Mouse (Mus musculus): ENCODE measurements at regions not wholly inside any gene's neighbourhood (a gene's known extent, or its start where the extent isn't known, plus 50 kb on each side); places are given as distances from the start of the nearest gene placed in this dataset.

DNA sequence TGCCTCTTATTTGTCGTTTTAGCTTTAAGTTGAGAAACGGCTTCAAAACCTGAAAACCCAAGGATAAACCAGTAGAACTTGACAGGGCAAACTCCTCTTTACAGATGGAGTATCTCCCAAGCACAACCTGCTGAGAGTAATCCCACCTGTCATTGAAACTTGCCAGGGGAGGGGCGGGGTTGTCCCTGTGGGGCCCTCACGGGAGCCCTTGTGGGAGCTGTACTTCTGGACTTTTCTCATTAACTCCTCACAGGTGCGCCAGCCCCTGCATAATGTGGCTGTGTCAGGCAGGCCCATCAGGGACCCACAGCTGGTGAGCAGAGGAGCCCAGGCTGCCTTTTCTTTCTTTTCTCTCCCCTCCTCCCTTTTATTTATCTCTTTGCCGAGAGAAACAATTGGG is 203.9 kb upstream of the Hes1 start:
- ChIA-PET CTCF (interaction anchor here in 1 of 4 experiments (1.3 kb wide), 1 partner anchor 11 kb away, joined by 4 read pairs; no protein-coding TSS in a partner anchor), POLR2A (interaction anchor here in 2 of 4 experiments (0.8 to 1.8 kb wide), 3 partner anchors 11 to 206 kb away, joined by 3 to 4 read pairs (median 3); no protein-coding TSS in a partner anchor)

DNA sequence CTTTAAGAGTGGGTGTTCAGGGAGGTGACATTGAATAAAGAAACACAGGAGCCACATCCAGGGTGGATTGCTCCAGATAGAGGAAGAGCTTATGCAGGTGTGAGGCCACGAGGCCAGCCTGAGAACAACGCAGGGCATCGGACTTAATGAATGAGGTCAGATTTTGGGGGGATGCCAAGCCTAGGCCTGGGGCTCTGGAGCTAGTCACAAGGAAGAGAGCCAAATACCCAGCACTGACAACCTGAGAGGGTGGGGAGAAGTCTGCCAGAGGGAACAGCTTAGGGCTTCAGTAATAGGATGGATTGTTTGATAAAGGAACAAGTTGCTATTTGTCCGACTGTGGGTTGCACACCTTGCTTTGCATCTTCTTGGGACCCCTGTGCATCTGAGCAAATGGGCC is 203.1 kb upstream of the Hes1 start:
- CTCF ChIA-PET, result no interaction called here
- POLR2A ChIA-PET, result interaction anchor here in 1 of 4 experiments (1.8 kb wide), 1 partner anchor 205 kb away, joined by 4 read pairs; no protein-coding TSS in a partner anchor

DNA sequence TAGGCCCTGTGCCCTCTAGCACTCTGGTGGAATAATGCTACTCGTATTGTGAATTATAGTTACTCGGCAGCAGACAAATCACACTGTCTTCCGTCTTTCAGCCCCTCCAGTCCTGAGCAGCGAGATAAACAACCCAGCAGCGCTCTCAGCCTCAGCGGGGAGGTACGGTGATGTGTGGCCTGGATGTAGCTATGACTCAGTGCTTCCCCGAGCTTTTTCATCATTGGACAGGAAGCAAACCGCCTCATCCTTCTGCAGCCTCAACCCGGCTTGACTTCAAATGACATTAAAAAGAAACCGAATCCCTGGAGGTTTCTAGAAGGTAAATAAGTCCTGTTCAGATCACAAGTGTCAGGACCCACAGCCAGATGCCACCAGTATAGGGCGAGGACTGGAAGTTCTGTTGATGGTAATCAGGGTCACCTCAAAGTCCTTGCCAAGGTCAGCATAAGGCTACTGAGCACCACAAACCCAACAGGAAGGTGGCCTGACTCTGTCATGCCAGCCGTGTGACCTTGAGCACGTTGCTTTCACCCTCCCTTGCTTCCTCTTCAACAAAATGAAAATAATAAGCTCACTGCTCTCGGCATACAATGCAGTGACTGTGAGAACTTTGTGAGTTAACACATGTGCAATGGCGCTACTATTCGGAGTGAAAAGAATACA is 199.0 kb upstream of the Hes1 start:
- CTCF ChIA-PET, result interaction anchor here in 1 of 4 experiments (0.7 kb wide), 1 partner anchor 9 kb away, joined by 4 read pairs; no protein-coding TSS in a partner anchor
- POLR2A ChIA-PET, result interaction anchor here in 2 of 4 experiments (1.1 to 1.2 kb wide), 3 partner anchors 14 to 198 kb away, joined by 3 read pairs; no protein-coding TSS in a partner anchor

DNA sequence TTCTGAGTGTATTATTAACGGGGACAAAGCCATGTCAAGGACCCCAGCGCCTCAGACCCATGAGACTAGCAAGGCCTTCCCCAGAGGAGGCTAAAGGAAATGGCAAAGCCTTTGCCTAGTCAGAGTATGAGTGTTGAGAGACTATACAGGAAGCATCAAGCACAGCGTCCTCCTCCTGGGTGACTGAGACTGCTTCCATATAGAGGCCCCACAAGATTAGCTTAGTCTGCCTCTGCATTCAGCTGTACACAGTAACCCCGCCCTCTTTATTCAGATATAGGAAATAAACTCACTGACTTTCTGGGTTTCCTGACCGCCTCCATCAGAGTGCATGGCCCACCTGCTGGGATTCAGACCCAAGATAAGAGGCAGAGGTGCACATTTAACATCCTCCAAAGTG is 192.8 kb upstream of the Hes1 start:
- POLR2A ChIA-PET, result interaction anchor here in 1 of 4 experiments (1.1 kb wide), 1 partner anchor 191 kb away, joined by 3 read pairs; no protein-coding TSS in a partner anchor
- CTCF ChIA-PET, result no interaction called here

DNA sequence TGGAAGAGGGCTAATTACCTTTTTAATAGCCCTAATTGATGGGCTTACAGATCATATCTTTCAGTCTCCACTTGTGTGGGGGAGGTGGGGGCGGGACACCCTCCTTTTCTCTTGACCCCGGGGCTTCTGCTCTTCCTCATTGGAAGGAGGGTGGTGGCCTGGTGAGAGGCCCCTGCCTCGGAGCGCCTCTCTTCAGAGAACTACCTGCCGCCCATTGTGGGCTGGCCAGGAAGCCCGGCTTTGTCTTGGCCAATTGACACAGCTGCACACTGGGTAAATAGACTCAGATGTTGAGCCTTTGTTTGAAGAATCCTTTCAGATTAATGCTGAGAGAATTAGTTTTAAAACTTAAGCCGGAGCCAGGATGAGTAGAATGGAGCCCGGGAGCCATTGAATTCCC is 188.0 kb upstream of the Hes1 start:
- ChIA-PET POLR2A (no interaction called here), CTCF (no interaction called here)

DNA sequence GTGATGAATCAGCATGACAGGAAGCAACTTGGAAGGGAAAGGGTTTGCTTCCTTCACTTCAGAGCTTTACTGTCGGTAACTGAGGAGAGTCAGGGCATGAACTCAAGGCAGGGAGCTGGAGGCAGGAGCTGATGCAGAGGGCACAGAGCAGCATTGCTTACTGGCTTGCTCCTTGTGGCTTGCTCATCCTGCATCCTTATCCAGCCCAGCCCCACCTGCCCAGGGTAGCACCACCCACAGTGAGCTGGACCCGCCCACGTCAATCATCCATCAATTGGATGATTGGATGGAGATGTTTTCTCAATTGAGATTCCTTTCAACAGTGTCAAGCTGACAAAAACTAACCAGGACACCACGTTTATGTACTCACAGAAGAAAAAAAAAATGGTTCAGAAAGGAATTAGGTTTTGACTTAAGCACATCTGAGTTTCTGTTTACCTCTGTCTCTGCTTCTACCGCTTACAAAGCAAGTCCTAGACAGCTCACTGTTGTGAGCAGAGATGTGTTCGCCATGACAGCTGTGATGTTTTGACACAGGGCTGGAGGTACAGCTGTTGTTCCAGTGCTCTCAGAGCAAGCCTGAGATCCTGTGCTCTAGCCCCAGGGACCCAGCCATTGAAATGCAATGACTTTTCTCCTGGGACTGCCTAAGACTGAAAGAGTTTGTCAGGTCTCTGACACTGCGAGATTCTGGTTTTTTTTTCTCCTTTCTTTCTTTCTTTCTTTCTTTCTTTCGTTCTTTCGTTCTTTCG is 186.6 kb upstream of the Hes1 start:
- POLR2A ChIA-PET, result interaction anchor here in 2 of 4 experiments (0.5 to 0.9 kb wide), 2 partner anchors 102 to 951 kb away, joined by 3 read pairs; no protein-coding TSS in a partner anchor
- CTCF ChIA-PET, result interaction anchor here in 2 of 4 experiments (1.0 kb wide), 2 partner anchors 29 to 329 kb away, joined by 4 to 5 read pairs; no protein-coding TSS in a partner anchor

DNA sequence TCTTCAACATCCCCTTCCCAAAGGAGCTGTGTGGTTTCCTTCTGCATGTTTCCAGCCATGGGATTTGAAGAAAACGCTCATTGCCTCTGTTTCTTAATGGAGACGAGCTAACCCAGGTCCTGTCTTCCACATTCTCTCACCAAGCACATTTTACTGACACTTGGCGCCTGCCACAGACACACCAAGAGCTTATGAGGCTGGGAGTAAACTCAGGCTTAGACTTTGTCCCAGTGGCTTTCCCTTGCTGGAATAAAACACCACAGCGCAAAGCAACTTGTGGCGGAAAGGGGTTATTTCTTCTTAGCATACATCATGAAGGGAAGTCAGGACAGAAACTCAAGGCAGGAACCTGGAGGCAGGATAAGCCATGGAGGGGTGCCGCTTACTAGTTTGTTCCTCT is 184.5 kb upstream of the Hes1 start:
- POLR2A ChIA-PET, result interaction anchor here in 2 of 4 experiments (0.7 to 2.2 kb wide), 2 partner anchors 15 to 16 kb away, joined by 3 to 5 read pairs; no protein-coding TSS in a partner anchor
- CTCF ChIA-PET, result interaction anchor here in 1 of 4 experiments (0.9 kb wide), 1 partner anchor 151 kb away, joined by 5 read pairs; no protein-coding TSS in a partner anchor

DNA sequence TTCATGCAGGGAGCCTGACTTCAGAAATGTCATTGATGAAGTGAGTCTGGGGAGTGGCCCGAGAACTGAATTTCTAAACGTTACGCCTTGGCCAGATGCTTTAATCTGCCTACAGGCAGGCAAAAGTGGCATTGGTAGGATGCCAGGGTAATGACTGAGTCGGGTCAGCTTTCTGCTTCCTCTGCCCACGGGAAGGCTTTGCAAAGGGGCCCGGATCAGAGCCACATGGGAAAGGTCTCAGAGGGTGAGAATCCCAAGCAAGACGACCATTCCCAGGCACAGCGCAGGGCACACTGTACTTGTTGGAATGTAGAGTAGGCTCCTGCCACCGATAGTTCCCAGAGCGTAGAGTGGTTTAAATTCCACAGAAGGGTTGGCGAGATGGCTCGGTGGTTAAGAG is 182.7 kb upstream of the Hes1 start:
- ChIA-PET CTCF (no interaction called here), POLR2A (interaction anchor here in 1 of 4 experiments (1.1 kb wide), 1 partner anchor 42 kb away, joined by 4 read pairs; no protein-coding TSS in a partner anchor)

DNA sequence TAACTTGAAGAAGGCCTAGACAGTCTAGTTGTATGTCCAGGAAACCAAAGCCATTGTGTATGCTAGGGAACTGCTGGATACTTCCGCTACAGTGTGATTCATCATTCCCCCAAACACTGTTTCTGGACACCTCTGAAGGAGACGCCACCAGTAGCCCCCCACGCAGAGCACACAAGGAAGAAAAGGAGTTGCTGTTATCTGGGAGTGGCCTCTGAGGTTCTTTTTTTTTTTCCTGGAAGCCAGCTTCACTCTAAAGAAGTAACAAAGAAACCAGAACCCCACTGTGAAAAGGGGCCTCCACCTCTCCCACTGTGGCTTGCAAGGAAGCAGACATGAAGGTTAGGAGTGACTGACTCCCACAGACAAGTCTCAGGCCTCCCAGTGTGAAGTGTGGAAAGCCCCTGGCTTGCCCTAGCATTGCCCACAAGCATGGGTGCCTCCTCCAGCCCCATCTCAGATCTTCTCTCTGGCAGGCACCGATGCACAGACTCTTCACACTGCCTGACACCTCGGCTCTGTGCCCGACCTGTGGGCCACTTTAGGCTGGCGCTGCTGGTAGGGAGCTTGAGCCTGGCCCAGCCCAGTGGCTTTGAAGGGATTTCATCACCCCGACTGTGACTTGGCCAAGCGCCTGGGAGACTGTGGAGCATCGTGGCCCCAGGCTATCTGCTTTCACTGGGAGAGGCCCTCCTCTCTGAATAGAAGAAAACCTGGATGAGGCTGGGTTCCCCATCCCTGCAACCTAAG is 181.8 kb upstream of the Hes1 start:
- POLR2A ChIA-PET, result interaction anchor here in 3 of 4 experiments (0.6 to 2.4 kb wide), 10 partner anchors 11 to 1309 kb away, joined by 3 to 6 read pairs (median 4); partner anchors contain the start of gene Hes1 (in 1 of the 3)
- CTCF ChIA-PET, result interaction anchor here in 2 of 4 experiments (0.6 to 1.3 kb wide), 3 partner anchors 43 to 69 kb away, joined by 3 read pairs; no protein-coding TSS in a partner anchor

DNA sequence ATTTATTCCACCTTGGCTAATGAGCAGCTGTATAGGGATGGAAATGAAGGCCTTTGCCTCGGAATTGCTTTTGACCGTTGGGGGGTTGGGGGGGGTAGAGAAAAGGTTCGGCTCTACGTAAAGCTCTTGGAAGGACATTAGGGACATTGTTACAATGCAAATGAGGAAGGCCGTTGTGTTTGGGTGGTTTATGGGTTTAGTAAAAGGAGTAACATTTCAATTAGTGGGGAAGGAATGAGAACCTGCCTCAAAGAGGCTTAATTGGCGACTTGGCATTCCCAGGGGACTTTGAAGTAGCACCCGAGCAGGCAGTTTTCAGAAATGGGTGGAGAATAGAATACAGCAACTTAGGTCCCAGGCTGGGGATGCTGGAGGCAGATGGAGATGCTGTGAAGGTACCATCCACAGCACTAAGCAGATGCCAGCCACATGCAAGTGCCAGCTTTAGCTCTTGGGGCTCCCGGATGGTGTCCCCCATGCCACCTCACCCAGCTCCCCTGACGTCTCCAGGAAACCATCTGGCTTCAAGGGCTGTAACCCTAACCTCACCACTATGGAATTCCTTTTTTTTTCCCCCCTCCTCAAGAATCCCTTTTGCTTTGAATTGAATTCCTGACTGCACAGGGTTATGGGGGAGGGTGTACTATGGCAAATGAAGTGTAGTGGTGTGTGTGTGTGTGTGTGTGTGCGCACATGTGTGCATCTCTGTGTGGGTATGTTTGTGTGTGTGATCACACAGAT is 180.8 kb upstream of the Hes1 start:
- ChIA-PET POLR2A (interaction anchor here (0.5 to 2.4 kb wide), 16 partner anchors 10 to 1308 kb away, joined by 3 to 11 read pairs (median 3); partner anchors contain the start of gene Hes1 (in 1 of the 4)), CTCF (interaction anchor here in 3 of 4 experiments (0.5 to 1.3 kb wide), 4 partner anchors 44 to 330 kb away, joined by 3 to 8 read pairs (median 3); no protein-coding TSS in a partner anchor)

DNA sequence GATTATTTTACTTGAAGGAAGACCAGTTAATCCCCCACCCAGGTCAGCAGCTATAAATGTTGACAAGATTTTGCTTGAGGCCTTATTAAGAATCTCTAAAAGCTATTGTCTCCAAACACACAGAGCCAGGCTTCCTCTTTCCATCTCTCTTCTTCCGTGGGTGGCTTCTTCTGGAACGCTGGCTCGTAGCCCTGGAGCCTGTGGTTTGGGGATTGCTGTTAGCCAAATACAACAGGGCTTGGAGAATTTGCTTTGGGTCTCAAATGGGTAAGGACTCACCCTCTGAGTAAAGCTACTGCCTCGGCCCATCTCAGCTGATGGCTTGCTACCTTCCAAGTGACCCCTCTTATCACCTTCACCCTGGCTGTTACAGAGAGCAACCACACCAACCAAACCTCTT is 179.3 kb upstream of the Hes1 start:
- POLR2A ChIA-PET, result interaction anchor here in 2 of 4 experiments (1.0 to 2.4 kb wide), 2 partner anchors 8 to 9 kb away, joined by 3 to 5 read pairs; no protein-coding TSS in a partner anchor
- CTCF ChIA-PET, result no interaction called here

DNA sequence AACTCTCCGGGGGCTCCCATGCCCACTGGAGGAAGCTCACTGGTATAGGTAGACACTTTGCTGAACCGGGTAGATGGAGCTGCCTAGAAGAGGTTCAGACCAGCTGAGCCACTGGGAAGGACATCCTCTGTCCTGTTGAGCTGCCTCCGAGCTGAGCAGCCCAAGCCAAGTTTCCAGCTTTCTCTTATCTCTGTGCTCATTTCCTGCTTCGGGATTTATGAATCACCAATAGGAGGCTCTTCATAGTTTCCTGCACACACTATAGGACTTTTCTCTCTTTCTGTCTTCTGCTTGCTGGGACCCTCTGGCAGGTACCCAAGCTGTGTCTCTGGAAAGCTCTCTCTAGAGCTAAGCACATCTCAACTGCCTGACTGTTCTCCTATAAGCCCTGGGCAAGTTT is 177.4 kb upstream of the Hes1 start:
- ChIA-PET POLR2A (interaction anchor here in 2 of 4 experiments (0.7 to 1.5 kb wide), 4 partner anchors 38 to 177 kb away, joined by 3 to 6 read pairs (median 3); partner anchors contain the start of gene Hes1 (in 1 of the 2)), CTCF (interaction anchor here in 2 of 4 experiments (0.5 to 0.9 kb wide), 3 partner anchors 14 to 158 kb away, joined by 3 to 4 read pairs (median 3); no protein-coding TSS in a partner anchor)

DNA sequence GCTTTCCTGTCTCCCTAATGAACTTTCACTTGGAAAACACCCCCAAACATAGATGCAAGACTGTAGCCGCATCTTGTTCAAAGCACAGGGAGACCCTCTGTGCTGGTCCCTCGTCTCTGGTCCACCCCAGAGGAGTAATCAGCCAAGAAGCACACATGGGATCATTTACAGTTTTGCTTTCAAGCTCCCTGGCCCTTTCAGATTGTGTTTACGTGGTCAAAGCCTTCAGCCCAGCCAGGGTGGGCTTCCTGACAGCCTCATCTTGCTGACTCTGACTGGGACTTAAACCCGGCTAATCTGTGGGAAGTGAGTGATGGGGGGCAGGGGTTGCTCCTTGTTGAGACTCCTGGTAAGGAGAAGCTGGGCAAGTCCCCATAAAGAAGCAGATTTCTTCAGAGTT is 174.8 kb upstream of the Hes1 start:
- ChIA-PET CTCF (interaction anchor here in 2 of 4 experiments (0.6 to 1.5 kb wide), 2 partner anchors 41 to 334 kb away, joined by 4 to 7 read pairs; no protein-coding TSS in a partner anchor), POLR2A (interaction anchor here in 1 of 4 experiments (1.1 kb wide), 1 partner anchor 24 kb away, joined by 3 read pairs; no protein-coding TSS in a partner anchor)

DNA sequence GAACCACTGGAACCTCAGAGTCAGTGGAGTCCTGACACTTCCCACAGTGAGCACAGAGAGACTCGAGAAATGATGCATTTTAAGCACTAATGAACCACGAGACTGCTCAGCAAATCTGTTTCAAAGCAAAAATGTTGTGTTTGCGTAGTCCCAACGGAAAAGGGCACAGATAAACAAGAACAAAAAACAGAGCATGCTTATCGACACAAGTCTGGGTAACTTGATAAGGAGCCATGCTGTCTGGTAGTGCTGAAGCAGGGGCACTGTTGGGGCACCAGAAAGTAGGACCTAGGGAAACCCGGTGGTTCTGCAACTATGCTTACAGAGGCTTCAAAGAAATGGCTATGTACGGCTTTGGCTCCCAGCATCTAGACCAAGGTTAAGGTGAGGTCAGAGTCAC is 172.7 kb upstream of the Hes1 start:
- ChIA-PET CTCF (no interaction called here), POLR2A (interaction anchor here in 1 of 4 experiments (0.6 kb wide), 1 partner anchor 1128 kb away, joined by 3 read pairs; no protein-coding TSS in a partner anchor)

DNA sequence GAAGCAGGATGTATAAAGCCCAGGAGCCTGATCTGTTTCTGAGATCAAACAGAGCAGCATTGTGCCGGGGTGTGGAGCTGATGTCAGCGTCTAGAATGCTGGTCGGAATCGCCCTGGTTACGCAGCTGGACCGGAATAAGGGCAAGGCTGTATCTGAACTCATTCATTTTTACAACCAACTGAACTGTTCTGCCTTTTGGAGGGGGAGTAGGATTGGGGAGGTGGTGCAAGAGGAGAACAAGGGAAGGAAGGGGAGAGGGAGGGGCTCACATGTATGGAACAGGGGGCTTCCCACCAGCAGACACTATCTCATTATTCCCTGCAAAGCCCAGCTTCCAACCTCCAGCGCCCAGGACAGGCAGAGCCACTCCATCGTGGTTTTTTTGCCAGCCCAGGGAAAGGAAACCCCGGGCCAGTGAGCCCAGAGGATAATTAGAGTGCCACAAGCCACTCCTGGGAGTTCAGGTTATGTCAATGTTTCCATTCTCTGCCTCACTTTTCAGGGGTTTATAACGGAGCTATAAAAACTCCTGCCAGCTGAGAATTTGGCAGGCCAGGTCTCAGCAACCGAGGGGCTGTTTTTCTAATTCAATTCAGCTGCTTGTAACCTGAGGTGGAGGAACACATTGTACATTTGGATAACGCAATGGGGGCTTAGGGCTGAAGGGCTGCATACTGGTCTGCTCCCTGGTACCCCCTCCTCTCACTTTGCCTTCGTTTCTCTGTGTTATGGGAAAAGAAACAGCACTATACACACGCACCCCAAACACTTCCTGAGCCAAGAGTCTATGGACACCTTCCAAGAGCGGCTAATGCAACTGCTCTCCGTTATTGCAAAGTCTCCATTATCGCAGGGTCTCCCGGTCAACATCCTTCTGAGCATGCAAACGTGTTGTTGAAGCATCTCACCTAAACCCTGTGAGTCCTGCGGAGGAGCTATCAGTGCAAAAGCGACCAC is 170.0 kb upstream of the Hes1 start:
- ChIA-PET POLR2A (interaction anchor here in 2 of 4 experiments (0.6 to 1.9 kb wide), 3 partner anchors 11 to 219 kb away, joined by 3 to 5 read pairs (median 5); partner anchors contain the start of gene Hes1 (in 1 of the 2)), CTCF (interaction anchor here in 1 of 4 experiments (0.5 kb wide), 1 partner anchor 93 kb away, joined by 4 read pairs; no protein-coding TSS in a partner anchor)

DNA sequence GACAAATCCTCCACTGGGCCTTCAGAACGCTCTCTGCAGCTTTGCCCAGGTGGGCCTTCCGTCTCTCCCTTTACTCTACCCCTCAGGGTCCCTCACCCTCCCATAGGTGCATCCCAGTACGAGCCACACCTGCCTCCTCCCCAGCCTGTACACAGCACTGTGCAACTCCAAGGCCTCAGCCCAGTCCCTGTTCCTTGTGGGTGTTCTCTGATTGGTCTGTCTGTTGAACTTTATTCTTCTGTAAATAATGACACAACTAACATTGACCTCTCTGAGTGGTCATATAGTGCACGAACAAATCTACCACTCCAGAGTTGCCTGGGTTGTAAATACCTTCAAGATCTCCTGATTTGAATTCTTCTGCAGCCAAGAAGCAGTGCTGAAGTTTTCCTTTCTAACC is 167.8 kb upstream of the Hes1 start:
- CTCF ChIA-PET, result interaction anchor here in 1 of 4 experiments (1.3 kb wide), 1 partner anchor 48 kb away, joined by 3 read pairs; no protein-coding TSS in a partner anchor
- POLR2A ChIA-PET, result interaction anchor here in 1 of 4 experiments (1.0 kb wide), 1 partner anchor 10 kb away, joined by 3 read pairs; no protein-coding TSS in a partner anchor
